Mouse (Mus musculus) layer of hippocampus, adult 18-20 months (tissue): ENCODE measurements at regions not wholly inside any gene's neighbourhood (a gene's known extent, or its start where the extent isn't known, plus 50 kb on each side); places are given as distances from the start of the nearest gene placed in this dataset.
A peak's percentile ranks its signal among the peaks of the same experiment; 100 is the strongest.

Experiments
- DNase-seq, 2 experiments: peaks; one replicate each; pipeline ENCODE4 v3.0.0; 2022; ENCODE audit warnings: low spot score in 2 of 2

DNA sequence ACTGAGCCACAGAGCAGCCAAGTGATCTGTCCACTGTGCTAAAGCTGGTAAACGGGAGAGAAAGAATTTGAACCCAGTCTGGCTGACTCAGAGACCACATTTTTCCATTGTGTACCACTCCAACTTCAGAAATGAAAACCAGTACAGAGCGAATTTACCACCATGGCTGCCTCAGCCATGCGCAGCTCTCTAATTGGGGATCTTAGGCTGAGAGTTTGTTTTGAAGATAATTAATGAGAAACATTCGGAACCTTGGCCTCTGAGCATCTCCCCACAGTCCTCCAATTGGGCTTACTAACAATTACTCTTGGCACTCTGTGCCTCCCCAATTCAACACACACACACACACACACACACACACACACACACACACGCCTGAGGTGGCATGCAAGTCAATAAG lies 128.3 kb downstream of the Mtx3 start:
- no peak for DNase-seq

DNA sequence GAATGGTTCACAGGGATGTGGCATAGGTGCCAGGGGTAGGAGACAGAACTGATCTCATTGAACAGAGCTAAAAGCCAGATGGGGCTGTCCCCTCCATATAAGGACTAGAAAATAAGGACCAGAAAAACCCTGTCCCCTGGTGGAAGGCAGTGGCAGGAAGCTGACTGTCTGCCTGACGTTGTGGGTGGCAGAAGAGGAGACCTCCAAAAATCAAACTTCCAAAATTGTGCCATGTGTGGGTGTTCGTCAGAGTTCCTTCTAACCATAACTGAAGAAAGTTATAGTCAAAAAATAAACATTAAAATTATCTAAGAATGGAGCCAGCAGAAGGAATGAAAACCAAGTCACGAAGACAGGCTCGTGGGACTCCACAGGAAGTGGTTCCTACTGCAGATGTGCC lies 129.2 kb downstream of the Mtx3 start:
- DNase-seq = no peak

DNA sequence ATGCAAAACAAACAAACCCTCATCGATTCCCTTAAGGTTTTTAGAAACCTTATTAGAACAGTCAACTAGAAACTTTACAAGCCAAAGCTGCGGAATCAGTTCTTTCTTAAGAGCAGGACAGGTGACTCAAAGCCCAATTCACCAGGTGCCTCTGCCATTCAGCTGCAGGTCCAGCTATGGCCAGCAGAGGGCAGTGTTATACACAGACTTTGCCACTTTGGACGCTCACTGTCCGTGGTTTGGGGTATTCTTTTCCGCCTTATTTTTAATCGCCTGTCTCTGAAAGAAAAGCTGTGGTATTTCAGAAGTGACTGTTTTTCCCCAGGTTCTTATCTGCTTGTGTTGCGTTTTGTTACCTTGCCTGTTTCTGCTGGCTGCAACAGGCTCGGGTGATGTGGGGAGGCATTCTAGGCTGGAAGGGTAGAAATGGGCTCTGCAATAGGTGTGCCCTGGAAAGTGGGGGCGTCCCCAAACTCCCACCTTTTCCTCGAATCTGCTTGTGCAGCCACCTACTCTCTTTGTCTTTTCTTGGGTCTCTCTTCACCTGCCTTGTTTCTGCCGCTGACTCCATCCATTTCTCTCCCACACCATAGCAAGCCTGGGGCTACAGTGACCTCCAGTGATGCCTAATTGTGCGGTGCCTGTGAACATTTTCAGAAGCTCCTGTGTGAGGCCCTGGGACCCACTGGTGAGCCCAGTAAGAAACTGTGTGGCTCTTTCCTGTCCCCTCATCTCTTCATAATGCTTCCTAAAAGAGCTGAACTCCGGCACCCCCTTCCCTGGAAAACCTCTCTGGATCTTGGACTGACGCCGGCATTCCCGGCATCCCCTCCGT lies 142.4 kb downstream of the Mtx3 start:
- peak; percentile 61 to 82 for DNase-seq

DNA sequence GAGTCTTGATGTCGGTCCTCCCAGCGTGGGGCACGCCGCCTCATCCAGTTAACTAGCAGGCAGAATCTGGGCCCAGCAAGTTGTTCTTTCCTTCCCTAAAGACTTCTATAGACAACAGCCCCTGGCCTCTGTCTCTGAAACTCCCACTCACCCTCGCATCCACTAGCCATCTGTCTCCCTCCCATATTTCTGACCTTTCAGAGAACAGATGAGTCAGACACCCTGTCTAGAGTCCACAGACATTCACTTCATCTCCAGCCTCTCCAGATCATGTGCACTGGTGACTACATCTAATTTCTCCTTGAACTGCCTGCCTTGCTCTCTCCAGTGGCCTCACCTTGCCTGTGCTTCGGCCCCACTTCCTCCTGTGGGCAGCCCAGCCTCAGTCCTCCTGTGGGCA lies 143.1 kb downstream of the Mtx3 start:
- DNase-seq = peak in 1 of 2 experiments; percentile 34

DNA sequence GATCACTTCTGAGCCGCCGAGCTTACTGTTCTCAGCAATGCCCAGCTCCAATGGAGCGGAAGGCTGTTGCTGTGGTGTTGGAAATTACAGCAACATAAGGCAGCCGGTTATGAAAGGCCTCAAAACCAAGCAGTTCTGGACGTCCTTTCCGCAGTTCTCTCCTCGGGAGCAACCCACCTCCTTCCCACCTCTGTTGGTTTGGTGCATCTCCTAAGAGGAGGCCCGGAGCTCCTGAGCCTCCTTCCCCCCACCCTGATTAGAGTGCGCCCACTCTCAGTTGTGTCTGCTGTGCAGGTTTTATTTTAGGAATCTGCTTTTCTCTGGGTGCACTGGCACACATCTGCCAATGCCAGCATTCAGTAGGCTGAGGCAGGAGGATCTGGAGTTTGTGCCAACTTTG lies 144.0 kb downstream of the Mtx3 start:
- peak in 1 of 2 experiments; percentile 33 for DNase-seq

DNA sequence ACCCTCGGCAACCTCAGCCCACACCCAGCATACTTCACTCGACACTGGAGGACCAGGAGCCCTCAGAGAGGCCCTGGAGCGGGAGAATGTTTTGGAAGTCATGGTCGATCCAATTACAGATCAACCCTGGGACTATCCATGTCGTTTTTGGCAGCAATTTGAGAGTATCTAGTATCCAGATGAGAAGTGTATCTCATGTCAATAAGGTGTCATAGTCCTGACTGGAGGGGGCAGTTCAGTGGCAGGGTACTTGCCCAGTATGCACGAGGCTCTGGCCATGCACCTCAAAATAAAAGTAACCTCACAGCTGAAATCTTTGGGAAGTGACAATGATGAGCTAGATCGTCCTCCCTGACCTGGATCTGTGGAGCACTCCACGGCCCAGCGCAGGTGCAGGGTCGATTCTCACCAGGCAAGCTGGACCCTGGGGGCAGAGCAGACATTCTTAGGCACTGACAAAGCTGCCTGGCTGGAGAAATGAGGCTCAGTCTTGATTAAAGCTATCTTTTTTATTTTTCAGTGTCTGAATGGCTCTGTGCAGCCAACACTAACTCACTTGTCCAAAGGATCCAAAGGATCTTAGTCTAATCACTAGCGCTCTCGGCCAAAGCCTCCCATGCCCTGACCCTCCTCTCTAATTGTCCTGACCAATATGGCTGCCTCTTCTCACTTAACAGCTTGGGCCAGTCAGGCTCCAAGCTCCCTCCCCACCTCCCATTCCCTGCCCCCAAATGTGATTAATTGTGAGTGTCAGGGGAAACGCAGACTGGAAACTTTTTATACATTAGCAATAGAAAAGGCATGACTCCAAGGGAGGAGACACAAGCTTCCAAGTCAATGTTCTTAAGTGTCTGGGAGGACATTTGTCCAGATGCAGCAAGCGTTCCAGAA lies 146.0 kb downstream of the Mtx3 start:
- no peak for DNase-seq
